In genomic region chr1:188659159-188659558, GRCm38 (mm10) we compare ENCODE assay signal across 18 mouse cellular contexts.
DNase-seq lines count a peak whose midpoint lies in the region; ATAC-seq and TF ChIP-seq lines count a peak whose summit lies in the region.
"Had no signal": no experiment of that assay in that cellular context is flagged by ENCODE, and none has a peak within 500 bp of the region (broad histone marks: within the 10 kb centered on the region; RNA-seq: fewer than 3 reads in every experiment).

No protein-coding gene starts in this region.

- H3K36me3 ChIP-seq in embryonic facial prominence, embryonic 13.5 days = no peaks in the 10 kb centered on the region
- H3K36me3 ChIP-seq in embryonic facial prominence, embryonic 10.5 days (replicated peaks) = no peaks in the 10 kb centered on the region
- H3K36me3 ChIP-seq in kidney, adult 2 months (ENCODE audit: control insufficient read depth, insufficient read depth, low read length) = no peaks in the 10 kb centered on the region
- H3K36me3 ChIP-seq: hindbrain, embryonic 15.5 days; liver, embryonic 13.5 days had no signal

- no peak for DNase-seq in embryonic facial prominence, embryonic 10.5 days (ENCODE audit: low spot score)
- peak; percentile 4 for DNase-seq in kidney, adult 2 months
- no peak for DNase-seq in kidney, postnatal 10 days
- peak; percentile 32 for DNase-seq in lung, postnatal 10 days
- DNase-seq in lung, adult 2 months = no peak
- peak; percentile 41 for DNase-seq in retina, embryonic 14.5 days (ENCODE audit: low spot score)
- no peak for DNase-seq in adrenal gland, postnatal 4 days (ENCODE audit: low spot score in 2 of 2)
- DNase-seq: adrenal gland, postnatal 10 days; cerebellum, adult 8-10 months; gastrocnemius, postnatal 36 days; liver, embryonic 13.5 days; lung, postnatal 14 days; right cerebral cortex, postnatal 25 days; spleen, adult 18-20 months had no signal

- no peak overlapping the region for H3K9ac ChIP-seq in embryonic facial prominence, embryonic 13.5 days
- H3K9ac ChIP-seq: forebrain, embryonic 13.5 days; hindbrain, embryonic 15.5 days; liver, embryonic 13.5 days had no signal

- ATAC-seq in embryonic facial prominence, embryonic 13.5 days (ENCODE audit: insufficient number of reproducible peaks, insufficient read depth, low FRiP score, low TSS enrichment, low read depth) = no peak
- ATAC-seq: forebrain, embryonic 13.5 days had no signal

- H3K4me2 ChIP-seq in embryonic facial prominence, embryonic 13.5 days = no peak overlapping the region
- H3K4me2 ChIP-seq: forebrain, embryonic 13.5 days; hindbrain, embryonic 15.5 days; liver, embryonic 13.5 days had no signal

- H3K27ac ChIP-seq in embryonic facial prominence, embryonic 13.5 days = 0 out of 2 replicates have a peak overlapping the region, but pooled peaks have one; percentile 7
- no peak overlapping the region; the same call in 1 of the 2 replicates for H3K27ac ChIP-seq in embryonic facial prominence, embryonic 10.5 days (replicated peaks)
- no peak overlapping the region for H3K27ac ChIP-seq in kidney, adult 2 months (ENCODE audit: insufficient read depth, low read depth, low read length)
- H3K27ac ChIP-seq: forebrain, embryonic 13.5 days; hindbrain, embryonic 15.5 days; left cerebral cortex, adult 2 months; liver, embryonic 13.5 days had no signal

- no peaks in the 10 kb centered on the region for H3K9me3 ChIP-seq in embryonic facial prominence, embryonic 13.5 days
- H3K9me3 ChIP-seq in embryonic facial prominence, embryonic 10.5 days = no peaks in the 10 kb centered on the region
- H3K9me3 ChIP-seq: forebrain, embryonic 13.5 days; hindbrain, embryonic 15.5 days; liver, embryonic 13.5 days had no signal

- TF ChIP-seq CTCF in kidney, adult 2 months (conservative IDR thresholded peaks at IDR 0.05; ENCODE audit: insufficient read depth, insufficient read length, low read depth, low read length) = no peak
- TF ChIP-seq CTCF in lung, adult 2 months (IDR thresholded peaks at IDR 0.05; ENCODE audit: insufficient read depth, low read length) = no peak

- no peak for TF ChIP-seq POLR2A in kidney, adult 2 months (IDR thresholded peaks at IDR 0.05; ENCODE audit: low read depth, low read length)
- TF ChIP-seq POLR2A in lung, adult 2 months (IDR thresholded peaks at IDR 0.05; ENCODE audit: borderline replicate concordance, extremely low read depth, low read depth, low read length) = no peak

- peaks cover 3% of the 10 kb centered on the region; the same call in 1 of the 2 replicates for H3K27me3 ChIP-seq in embryonic facial prominence, embryonic 13.5 days
- H3K27me3 ChIP-seq in embryonic facial prominence, embryonic 10.5 days (replicated peaks; ENCODE audit: low read depth, poor library complexity, severe bottlenecking) = 0 out of 2 replicates have a peak, but pooled peaks cover 6% of the 10 kb centered on the region
- peaks cover 1% of the 10 kb centered on the region; the same call in 1 of the 2 replicates for H3K27me3 ChIP-seq in kidney, adult 2 months (replicated peaks; ENCODE audit: control insufficient read depth, insufficient read depth, low read length)
- H3K27me3 ChIP-seq: liver, embryonic 13.5 days had no signal

- 24% methylated on average over 3 of the region's 3 CpGs for WGBS in embryonic facial prominence, embryonic 13.5 days
- WGBS in embryonic facial prominence, embryonic 10.5 days = 13% methylated on average over 3 of the region's 3 CpGs
- 60% methylated on average over 3 of the region's 3 CpGs for WGBS in kidney, adult 2 months
- 41% methylated on average over 3 of the region's 3 CpGs for WGBS in lung, adult 2 months

- no peak overlapping the region for H3K4me3 ChIP-seq in embryonic facial prominence, embryonic 13.5 days
- H3K4me3 ChIP-seq in embryonic facial prominence, embryonic 10.5 days = no peak overlapping the region
- H3K4me3 ChIP-seq in kidney, adult 2 months (ENCODE audit: insufficient read depth, low read depth, low read length) = no peak overlapping the region
- no peak overlapping the region for H3K4me3 ChIP-seq in lung, adult 2 months (replicated peaks; ENCODE audit: extremely low read depth, low read depth, low read length)
- H3K4me3 ChIP-seq: forebrain, embryonic 13.5 days; hindbrain, embryonic 15.5 days; left cerebral cortex, adult 2 months; liver, embryonic 13.5 days had no signal

- peaks cover 17% of the 10 kb centered on the region for H3K4me1 ChIP-seq in embryonic facial prominence, embryonic 13.5 days
- peaks cover 24% of the 10 kb centered on the region for H3K4me1 ChIP-seq in embryonic facial prominence, embryonic 10.5 days
- no peaks in the 10 kb centered on the region for H3K4me1 ChIP-seq in kidney, adult 2 months (ENCODE audit: control insufficient read depth, insufficient read depth, low read length)
- peaks cover 3% of the 10 kb centered on the region; the same call in 1 of the 2 replicates for H3K4me1 ChIP-seq in lung, adult 2 months (ENCODE audit: control insufficient read depth, insufficient read depth, low read length)
- H3K4me1 ChIP-seq: liver, embryonic 13.5 days had no signal

Comparison
In these comparisons a context has a peak if more than half of its experiments do, and no peak if none do; other contexts are left out.
1. DNase-seq: peak in kidney, adult 2 months (single experiment), lung, postnatal 10 days (single experiment) and retina, embryonic 14.5 days (single experiment); none in embryonic facial prominence, embryonic 10.5 days (single experiment), kidney, postnatal 10 days (single experiment), lung, adult 2 months (single experiment) and adrenal gland, postnatal 4 days (0 of 2).